Mouse (Mus musculus) erythroblast, adult 5-6 weeks (primary cell): ENCODE data around the gene Siae. TPM values are rescaled to one million over a fixed set of nuclear protein-coding genes. Genes with fewer than 3 reads are reported as not detected.

ENCODE experiments used
- ATAC-seq: replicated peaks from 2 replicates; pipeline ENCODE4 v1.8.0; 2016; ENCODE audit warnings: moderate number of reproducible peaks, mild to moderate bottlenecking, moderate TSS enrichment, inconsistent platforms; ENCODE audit not compliant: poor library complexity, low FRiP score, severe bottlenecking
- total RNA-seq, 2 experiments: library from RNA; stranded (forward) in 1 of 2; stranded (reverse) in 1 of 2; fragments of 150-400 nt in 1 of 2; fragments of 200-764, 138-1000 nt in 1 of 2; gene quantifications; 2 replicates each; pipeline versions ENCODE4 v1.2.3 to v1.2.4; 2015 to 2017; ENCODE audit warnings: low replicate concordance in 2 of 2

The Siae gene
- total RNA-seq, 2 experiments from 2014 or later: 1.9 to 2.6 TPM

DNA sequence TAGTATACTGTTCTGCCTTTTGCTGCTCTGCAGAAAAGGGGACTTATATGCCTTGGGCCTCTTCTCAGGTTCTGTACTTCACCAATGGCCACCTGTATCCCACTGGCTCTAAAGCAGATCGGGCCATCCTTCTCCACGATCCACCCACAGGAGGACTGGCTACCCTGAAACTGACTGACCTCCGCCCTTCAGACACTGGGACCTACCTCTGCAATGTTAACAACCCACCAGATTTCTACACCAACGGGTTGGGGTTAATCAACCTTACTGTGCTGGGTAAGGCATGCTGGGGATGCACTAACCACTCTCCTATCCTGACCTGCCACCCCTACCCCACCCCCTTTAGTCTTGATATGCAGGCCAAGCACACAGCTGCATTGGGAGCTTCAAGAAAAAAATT, 15.3 kb upstream of the Siae start:
- no peak for ATAC-seq

DNA sequence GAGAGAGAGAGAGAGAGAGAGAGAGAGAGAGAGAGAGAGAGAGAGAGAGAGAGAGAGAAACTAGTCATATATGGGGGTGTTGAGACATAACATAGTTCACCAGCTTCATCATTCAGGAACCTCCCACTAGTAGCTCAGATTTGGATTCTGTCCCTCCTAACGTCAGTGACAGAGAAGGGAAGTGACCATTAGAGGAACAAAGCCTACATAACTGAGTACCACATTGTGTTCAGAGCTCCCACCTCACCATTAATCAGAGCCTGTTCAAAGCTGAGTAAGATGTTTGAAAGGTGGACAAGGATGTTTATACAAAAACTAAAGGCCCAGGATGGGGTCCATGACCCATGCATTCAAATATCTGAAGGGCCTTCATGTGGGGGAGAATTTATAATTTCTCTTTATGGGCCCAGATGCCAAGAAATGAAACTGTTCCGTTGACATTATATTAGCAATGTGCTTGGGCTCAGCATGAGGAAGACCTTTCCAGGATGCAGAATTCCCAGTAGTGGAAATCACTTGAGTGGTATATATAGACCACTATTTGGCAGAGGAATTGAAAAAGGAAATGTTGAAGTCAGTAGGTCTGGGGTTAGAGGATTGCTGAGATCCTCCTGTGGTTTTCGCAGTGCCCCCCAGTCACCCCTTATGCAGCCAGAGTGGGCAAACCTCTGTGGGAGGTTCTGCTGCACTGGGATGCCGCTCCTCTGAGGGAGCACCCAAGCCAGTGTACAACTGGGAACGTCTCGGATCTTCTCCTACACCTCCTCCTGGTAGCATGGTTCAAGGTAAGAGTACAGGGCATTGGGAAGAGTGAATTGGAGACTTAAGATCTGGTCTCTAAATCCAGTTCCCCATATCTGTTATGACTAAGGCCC, 14.6 kb upstream of the Siae start:
- no peak for ATAC-seq

DNA sequence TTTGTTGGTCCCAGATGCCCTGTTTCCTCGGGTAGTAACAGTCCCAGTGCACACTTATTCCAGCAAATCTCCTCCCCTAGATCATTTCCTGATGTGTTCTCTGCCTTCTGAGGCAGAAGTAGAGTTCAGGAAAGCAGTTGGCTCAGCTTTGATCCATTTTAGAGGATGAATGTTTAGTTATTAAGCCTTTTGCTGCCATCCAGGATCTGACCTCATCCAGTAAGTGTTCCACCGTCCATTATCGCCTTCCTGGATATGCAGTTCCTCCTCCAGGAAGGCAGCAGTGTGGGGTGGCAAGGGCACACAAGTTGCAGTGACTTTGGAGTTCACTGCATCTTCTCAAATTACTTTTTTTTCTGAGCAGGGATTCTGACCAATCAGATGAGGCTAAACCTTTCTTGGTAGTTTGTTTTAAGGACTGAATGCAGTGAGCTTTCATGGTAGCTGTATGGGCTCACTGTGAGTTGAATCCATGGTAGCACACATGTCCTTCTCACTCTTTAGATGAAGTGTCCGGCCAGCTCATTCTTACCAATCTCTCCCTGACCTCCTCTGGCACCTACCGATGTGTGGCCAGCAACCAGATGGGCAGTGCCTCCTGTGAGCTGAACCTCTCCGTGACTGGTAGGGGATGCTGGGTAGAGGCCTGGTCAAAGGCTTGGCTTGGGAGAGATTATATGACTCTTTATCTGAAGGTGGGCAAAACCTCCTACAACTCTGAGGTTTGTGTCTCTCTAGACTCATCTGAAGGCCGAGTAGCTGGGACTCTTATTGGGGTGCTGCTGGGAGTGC, 13.5 kb upstream of the Siae start:
- no peak for ATAC-seq

DNA sequence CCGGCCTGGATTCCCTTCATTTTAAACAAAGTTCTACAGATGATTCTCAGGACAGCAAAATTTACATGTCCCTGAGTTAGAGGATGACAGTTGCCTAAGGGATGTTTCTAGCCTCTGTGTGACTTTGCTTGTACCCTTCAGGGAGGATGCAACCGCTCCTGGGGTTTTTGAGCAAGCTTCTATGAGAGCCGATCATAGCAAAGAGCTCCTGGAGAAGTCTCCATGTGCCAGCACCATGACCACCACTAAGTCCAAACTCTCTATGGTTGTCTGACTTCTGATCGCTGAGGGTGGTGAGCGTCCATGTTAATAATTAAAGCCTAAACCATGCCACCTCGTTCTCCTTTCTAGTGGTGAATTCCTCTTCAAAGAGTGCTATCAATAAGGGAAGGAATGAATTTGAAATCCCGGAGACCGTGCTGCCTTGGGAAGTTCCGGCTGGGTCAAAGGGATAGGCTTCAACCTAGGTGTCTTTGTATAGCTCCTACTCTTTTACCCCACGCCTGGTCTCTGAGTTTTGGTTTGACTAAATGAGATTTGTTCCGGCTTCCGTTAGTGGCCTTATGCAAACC, 11.5 kb upstream of the Siae start:
- no peak for ATAC-seq

DNA sequence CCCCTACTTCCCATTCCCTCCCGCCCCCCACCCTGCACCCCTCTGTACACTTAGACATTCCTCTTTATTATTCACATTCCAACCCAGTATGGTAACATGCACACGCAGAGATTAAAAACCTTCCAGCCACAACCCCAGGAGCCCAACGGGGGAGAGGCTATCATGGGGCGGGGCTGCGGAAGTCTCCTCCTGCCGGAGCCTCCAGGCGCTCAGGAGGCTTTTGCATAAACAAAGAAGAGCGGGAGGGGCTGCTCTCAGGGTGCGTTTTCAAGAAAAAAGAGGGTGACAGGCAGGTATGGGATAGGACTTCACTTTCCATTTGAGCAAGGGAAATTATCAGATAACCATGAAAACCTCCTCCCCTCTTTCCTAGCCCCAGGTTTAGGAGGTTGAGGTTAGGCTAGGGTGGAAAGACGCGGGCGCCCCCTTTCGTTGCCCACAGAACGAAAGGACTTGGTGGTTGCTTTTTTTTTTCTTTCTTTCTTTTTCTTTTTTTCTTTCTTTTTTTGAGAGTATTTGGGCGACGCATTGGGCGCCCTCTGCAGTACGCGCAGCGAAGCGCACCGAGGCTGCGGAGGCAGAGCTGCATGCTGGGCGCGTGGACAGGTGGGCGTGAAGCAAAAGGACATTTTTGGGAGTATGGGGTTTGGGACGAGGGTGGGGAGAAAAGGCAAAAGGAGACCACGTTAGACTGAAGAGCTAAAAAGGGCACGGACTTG, 10.9 kb upstream of the Siae start:
- ATAC-seq: no peak

DNA sequence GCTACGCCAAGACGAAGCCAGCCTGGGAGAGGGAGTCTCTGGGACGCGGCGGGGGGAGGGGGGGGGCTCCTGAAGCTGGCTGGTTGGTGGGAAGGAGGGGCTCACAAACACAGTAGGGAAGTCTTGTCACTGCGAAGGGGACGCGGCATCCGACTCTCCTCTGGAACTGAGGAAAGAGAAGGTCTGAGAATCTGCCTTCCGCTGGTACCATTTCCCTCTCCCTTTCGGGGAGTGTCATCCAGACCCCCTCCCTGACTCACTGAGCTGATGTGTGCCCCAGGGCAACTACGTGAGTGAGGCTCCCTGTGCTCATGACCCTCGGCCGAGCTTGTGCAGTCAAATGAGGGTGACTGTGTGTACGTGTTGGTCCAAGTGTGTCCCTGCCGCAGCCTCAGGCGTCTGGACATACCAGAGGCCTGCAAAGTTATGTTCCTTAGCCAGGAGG, 10.3 kb upstream of the Siae start:
- ATAC-seq: no peak

DNA sequence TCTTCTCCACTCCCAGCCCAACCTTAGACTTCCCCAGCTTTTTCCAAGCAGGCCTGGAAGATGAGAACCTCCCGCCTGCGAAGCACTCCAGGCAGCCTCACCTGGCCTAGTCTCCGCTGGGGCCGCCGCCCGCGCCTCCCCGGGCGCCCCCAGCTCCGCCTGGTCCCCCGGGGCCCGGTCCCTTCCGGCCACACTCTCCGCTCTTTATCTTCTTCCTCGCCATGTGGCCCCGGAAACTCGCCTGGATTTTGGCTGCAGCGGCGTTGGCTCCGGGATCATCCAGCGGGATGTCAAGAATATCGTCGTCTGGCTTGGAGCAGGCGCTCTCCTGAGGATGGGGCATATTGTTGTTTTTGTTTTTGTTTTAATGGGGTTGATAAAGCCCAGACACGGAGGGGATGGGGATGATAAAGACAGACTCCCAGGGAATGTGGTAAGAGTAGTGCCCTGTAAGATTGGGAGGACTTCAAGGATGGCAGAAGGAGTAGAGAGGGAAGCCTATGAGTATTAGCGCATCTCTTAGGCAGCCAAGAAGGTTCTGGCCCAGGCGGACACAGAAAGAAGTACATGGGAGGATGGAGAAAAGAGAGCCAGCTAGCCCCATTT, 9.5 kb upstream of the Siae start:
- no peak for ATAC-seq

DNA sequence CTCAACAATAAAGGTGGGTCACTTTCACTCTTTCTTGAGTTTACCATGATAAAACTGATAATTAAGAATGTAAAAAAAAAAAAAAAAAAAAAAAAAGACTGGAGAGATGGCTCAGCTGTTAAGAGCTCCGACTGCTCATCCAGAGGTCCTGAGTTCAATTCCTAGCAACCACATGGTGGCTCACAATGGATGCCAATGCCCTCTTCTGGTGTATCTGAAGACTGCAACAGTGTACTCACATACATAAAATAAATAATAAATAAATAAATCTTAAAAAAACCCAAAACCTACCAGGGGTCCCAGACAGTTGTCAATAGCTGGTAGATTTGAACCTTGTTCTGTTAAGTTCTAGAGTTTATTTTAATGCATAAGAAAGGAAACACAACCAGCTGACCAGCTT, 8.6 kb upstream of the Siae start:
- ATAC-seq: no peak

DNA sequence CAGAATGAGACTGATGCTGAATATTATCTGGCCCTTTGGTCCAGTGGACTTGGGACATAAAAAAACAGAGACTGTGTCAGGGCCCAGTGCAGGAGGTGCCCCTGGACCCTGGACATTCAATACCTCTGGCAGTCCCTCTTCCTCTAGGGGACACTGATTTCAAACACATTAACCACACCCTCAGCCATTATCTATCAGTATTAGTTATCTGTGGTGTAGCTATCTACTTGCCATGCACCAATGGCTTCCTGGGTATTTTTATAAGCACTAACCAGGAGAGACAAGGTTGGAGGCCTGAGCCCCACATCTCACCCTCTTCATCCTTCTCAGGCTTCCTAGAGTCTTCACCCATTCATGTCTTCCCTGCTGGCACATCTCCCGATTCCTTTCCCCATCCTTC, 5.1 kb upstream of the Siae start:
- ATAC-seq: no peak

DNA sequence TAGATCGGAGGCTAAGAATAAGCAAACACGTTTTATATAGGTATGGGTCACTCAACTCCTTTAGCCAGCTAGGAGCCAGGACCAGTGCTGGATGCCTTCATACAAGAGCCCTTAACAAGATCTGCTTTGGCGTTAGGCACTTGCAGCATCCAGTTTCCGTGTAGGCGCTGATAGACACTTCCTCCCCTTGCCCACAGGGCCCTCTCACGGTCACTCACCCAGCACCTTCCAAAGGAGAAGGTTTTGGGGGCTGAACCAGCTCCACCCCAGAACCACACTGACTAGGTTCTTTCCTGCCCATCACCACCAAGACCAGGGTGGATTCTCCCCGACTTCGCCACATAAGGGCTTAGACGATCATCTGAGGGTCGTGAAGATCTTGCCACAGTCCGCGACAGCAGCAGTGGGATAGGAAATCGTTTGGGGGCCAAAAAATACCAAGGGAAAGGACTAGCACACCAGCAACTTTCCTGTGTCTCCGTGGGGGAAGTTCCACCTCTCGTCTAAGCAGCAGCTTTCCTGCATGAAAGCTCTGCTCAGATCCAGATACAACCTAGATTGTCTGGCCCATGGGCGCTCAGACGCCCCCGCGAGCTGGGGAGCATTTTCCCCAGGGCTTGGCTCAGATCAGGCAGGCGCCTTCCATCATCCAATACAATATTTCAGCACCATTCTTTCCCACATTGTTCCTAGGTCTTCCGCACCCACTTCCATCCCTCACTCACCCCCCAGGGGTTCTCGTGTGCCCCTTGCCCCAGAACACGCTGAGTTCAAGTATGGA, 3.6 kb upstream of the Siae start:
- no peak for ATAC-seq

DNA sequence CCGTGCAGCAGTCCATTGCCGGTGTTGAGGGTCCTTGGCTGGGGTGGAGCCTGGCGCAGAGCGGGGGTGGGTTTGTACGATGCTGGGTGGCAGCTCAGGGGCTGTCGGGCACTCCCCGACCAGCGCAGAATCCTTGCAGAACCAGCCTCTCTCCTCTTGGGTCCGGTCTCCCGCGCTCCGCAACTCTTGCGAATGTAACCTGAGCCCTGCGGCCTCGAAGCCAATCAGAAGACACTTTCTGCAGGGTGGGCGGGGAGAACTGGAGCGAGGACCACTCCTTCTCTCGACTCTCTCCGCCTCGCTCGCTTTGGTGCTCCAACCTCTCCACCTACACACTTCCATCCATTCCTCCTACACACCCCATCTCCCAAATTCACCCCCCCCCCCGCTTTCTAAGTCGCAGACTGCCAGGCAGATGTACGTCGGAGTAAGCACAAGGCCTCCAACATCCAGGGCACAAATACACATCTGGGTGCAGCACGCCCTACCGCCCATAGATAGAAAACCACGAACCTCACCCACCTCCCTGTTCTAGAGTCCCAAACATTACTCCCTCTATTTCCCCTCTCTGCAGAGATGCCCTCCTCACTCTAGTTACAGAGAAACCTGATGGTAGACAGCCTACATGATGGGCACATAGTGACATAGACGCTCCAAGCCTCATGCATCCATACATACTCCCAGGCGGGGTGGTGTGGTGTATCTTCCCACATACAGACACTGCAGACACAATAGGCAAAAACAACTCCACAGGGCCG, 2.8 kb upstream of the Siae start, which contains the start of gene Nrgn:
Nrgn (minus strand) TSS at position 369 of the 758 bp plus-strand sequence.
- ATAC-seq: peak; percentile 92

DNA sequence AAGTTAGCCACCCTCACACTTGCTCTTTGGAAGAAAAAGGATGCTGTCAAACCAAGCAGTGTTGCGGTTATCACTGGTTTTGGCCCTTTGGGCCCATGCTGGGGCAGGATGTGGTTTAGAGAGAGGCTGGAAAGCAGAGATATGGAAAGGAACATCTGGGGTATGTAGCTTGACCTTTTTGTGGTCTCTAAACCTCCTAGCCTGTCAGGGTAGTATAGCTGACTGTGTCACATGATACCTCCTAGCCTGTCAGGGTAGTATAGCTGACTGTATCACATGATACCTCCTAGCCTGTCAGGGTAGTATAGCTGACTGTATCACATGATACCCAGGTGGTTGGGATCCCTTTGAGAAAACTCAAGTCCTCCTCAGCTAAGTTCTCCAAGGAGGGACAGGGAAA, 1.2 kb upstream of the Siae start:
- ATAC-seq: no peak

DNA sequence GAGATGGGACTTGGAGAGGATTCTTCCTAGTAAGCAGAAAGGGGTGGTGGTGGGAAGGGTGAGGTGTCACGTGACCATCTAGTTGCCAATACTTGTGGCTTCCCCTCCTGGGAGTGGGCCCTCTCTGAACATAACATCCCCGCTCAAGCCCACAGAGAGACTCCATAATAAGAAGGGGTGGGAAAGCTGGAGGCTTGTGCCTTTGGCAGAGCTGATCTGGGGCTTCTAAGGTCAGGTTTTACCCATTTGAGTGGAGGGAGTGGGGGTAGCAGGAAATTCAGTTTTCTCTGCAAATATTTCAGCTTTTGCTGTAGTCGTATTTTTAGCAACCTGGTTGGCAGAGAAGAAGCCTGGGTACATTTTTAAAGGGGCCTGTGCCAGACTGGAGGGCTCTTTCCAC, 868 bp downstream of the Siae start:
- no peak for ATAC-seq

DNA sequence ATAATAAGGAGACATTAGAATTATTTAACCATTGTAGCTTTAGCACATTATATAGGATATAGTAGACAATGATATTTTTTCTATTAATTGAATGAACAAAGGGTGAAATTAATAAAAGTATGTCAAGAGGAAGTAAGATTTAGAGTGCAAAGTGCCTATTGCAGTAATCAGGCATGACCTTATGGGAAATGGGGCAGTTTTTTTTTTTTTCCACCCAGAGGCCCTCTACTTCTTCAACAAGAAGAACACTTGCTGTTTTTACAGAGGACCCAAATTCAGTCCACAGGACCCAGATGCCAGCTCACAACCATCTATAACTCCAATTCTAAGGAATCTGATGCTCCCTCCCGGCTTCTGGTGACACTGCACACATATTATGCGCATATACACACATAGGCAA, 5.1 kb downstream of the Siae start:
- ATAC-seq: no peak

DNA sequence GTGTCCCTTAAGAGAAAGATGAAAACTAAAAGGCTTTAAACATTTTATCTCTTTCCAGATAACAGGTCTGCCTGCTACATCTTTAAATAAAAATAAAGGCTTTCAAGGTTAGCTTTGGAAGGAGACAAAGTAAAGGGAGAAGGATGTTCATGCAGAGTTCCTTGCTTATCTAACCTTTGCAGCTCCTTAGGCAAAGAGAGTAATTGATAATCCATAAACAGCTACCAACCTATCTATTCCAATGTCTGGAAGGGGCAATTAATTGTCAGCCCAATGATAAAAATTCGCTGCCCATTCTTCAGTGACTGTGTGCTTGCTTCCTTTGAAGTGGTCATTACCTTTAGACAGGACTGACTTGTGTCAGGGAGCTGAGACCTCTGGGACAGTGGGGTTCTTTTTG, 8.3 kb downstream of the Siae start:
- ATAC-seq: no peak

DNA sequence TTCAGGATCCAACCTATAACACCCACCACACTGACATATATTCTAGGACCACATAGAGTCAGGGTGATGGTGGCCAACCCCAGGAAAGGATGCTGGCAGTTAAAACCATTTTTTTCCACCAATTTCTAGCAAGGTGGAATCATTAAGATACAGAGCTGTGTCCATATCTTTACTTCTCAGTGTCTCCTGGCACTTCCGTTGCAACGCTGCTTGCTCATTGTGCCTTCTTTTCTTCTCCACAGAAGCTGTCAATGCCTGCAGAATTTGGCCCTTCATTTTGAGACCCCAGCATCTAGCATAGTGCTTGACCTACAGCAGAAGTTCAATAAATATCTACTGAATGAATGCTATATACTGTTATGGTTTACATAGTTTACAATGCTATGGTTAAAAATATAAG, 11.5 kb downstream of the Siae start:
- ATAC-seq: no peak

DNA sequence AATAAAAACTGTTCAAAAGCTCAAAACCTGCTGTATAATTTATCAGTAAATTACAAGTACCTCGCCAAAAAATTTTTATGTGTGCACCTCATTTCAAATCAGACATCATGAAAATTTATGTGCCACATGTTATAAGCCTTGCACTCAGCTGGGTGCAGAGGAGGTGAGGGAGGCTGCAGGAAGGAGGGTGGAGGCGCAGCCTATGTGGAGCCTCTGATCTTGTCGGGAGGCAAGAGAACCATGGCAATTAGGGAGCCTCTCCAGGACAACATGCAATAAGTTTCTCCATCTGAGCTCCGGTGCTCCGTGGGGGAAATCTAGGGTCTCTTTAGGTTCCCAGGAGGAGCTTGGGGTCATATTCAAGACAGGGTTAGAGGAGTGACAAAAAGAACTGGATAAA, 12.0 kb downstream of the Siae start:
- ATAC-seq: no peak

DNA sequence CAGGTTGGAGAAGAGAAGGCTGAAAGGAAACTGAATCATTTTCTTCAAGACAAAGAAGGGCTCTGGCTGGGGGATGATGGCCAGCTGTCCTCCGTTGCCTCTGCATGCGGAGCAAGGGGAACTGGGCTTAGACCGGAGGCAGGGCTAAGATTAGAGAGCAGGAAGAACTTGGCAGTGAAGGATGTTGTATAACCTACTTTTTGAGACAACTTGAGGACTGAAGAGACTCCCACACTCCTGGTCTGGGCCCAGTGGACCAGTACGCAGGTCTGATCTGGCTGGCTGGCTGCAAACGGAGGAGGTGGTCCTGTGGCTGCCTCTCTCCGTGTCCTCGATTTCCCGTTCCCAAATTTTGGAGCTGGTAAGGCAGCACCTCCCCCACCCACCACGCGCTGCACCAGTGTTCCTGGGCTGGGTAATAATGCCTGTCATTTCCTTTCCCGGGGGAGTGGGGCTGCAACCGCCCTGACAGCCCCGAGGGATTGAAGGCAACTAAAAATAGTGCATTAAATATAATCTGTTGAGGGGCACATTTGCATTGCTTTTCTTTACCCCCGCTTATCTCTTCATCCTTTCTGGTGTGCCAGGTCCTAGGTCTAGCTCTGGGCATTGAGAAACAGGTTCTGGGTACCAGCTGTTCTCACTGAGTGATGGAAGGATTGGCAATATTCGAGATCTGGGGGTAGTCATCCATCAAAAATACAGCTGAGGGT, 12.6 kb downstream of the Siae start:
- ATAC-seq: no peak; the same call in 1 of the 2 replicates
